Mouse (Mus musculus): ENCODE results near the gene Smpd3. TPM values are rescaled to one million over a fixed set of nuclear protein-coding genes. Genes with fewer than 3 reads are reported as not detected.

Smpd3 gene
- polyA plus RNA-seq, 1 experiment from 2014 or later, result 11.8 TPM

GRCm38 (mm10) chr8:106278367-106279042 lies 59.3 kb downstream of the Smpd3 start:
- Histone ChIP-seq H3K4me1 (no peaks in the 10 kb centered on the region), H3K36me3 (no peaks in the 10 kb centered on the region), H3K9ac (no peak overlapping the region), H3K4me3 (no peak overlapping the region), H3K27me3 (no peaks in the 10 kb centered on the region; the same call in 1 of the 2 replicates), H3K9me3 (no peaks in the 10 kb centered on the region), H3K4me2 (replicated peaks) (no peak overlapping the region), H3K27ac (no peak overlapping the region)
- WGBS, result 72% methylated on average over 11 of the region's 11 CpGs
- no peak for ATAC-seq (ENCODE audit: low FRiP score, low read depth)

GRCm38 (mm10) chr8:106276709-106277317 lies 61.0 kb downstream of the Smpd3 start:
- Histone ChIP-seq H3K9me3 (no peaks in the 10 kb centered on the region), H3K4me3 (no peak overlapping the region), H3K4me1 (peaks cover under 1% of the 10 kb centered on the region; the same call in 1 of the 2 replicates), H3K9ac (no peak overlapping the region), H3K4me2 (replicated peaks) (no peak overlapping the region), H3K27ac (no peak overlapping the region), H3K36me3 (no peaks in the 10 kb centered on the region), H3K27me3 (no peaks in the 10 kb centered on the region; the same call in 1 of the 2 replicates)
- ATAC-seq (ENCODE audit: low FRiP score, low read depth), result no peak
- 85% methylated on average over 5 of the region's 5 CpGs for WGBS

- Histone ChIP-seq H3K27me3 (no peaks in the 10 kb centered on the region), H3K9ac (no peak overlapping the region), H3K9me3 (no peaks in the 10 kb centered on the region), H3K27ac (no peak overlapping the region), H3K4me1 (peaks cover 22% of the 10 kb centered on the region), H3K4me2 (replicated peaks) (no peak overlapping the region), H3K4me3 (no peak overlapping the region), H3K36me3 (no peaks in the 10 kb centered on the region)
- ATAC-seq (ENCODE audit: low FRiP score, low read depth), result no peak
- 82% methylated on average over 3 of the region's 3 CpGs for WGBS
Observed at GRCm38 (mm10) chr8:106273468-106273867, 64.3 kb downstream of the Smpd3 start.

GRCm38 (mm10) chr8:106271378-106271777 lies 66.4 kb downstream of the Smpd3 start:
- peaks cover 22% of the 10 kb centered on the region for H3K4me1 ChIP-seq
- H3K9me3 ChIP-seq, result no peaks in the 10 kb centered on the region
- H3K36me3 ChIP-seq, result no peaks in the 10 kb centered on the region
- no peaks in the 10 kb centered on the region for H3K27me3 ChIP-seq
- H3K4me3 ChIP-seq, result no peak overlapping the region
- no peak overlapping the region for H3K27ac ChIP-seq
- H3K4me2 ChIP-seq (replicated peaks), result no peak overlapping the region
- ATAC-seq (ENCODE audit: low FRiP score, low read depth), result no peak
- no peak overlapping the region for H3K9ac ChIP-seq
- 55% methylated on average over 4 of the region's 4 CpGs for WGBS

- no peak overlapping the region; the same call in 1 of the 2 replicates for H3K27ac ChIP-seq
- H3K9me3 ChIP-seq, result no peaks in the 10 kb centered on the region
- no peaks in the 10 kb centered on the region for H3K27me3 ChIP-seq
- no peaks in the 10 kb centered on the region for H3K36me3 ChIP-seq
- H3K4me1 ChIP-seq, result peaks cover 22% of the 10 kb centered on the region
- 0 out of 2 replicates have a peak, but pooled peaks have one; percentile 54 for ATAC-seq (ENCODE audit: low FRiP score, low read depth)
- H3K9ac ChIP-seq, result 0 out of 2 replicates have a peak overlapping the region, but pooled peaks have one; percentile 31
- no peak overlapping the region for H3K4me2 ChIP-seq (replicated peaks)
- WGBS, result 6% methylated on average over 5 of the region's 5 CpGs
- H3K4me3 ChIP-seq, result no peak overlapping the region
Observed at GRCm38 (mm10) chr8:106270804-106271203, 67.0 kb downstream of the Smpd3 start.

GRCm38 (mm10) chr8:106268710-106269346 lies 69.0 kb downstream of the Smpd3 start:
- no peak overlapping the region for H3K27ac ChIP-seq
- 63% methylated on average over 5 of the region's 5 CpGs for WGBS
- H3K4me2 ChIP-seq (replicated peaks), result no peak overlapping the region
- H3K4me3 ChIP-seq, result no peak overlapping the region
- ATAC-seq (ENCODE audit: low FRiP score, low read depth), result no peak
- no peaks in the 10 kb centered on the region for H3K27me3 ChIP-seq
- H3K9ac ChIP-seq, result no peak overlapping the region
- H3K9me3 ChIP-seq, result no peaks in the 10 kb centered on the region
- H3K4me1 ChIP-seq, result peaks cover 22% of the 10 kb centered on the region
- no peaks in the 10 kb centered on the region for H3K36me3 ChIP-seq

- no peak overlapping the region for H3K27ac ChIP-seq
- H3K4me3 ChIP-seq, result no peak overlapping the region
- ATAC-seq (ENCODE audit: low FRiP score, low read depth), result no peak
- peaks cover 12% of the 10 kb centered on the region for H3K4me1 ChIP-seq
- H3K9me3 ChIP-seq, result no peaks in the 10 kb centered on the region
- no peaks in the 10 kb centered on the region for H3K27me3 ChIP-seq
- no peak overlapping the region for H3K4me2 ChIP-seq (replicated peaks)
- no peak overlapping the region for H3K9ac ChIP-seq
- H3K36me3 ChIP-seq, result no peaks in the 10 kb centered on the region
- WGBS, result 88% methylated on average over 17 of the region's 17 CpGs
Observed at GRCm38 (mm10) chr8:106265398-106265797, 72.4 kb downstream of the Smpd3 start.

GRCm38 (mm10) chr8:106263928-106264327 lies 73.9 kb downstream of the Smpd3 start:
- H3K36me3 ChIP-seq, result peaks cover 7% of the 10 kb centered on the region; the same call in 1 of the 2 replicates
- ATAC-seq (ENCODE audit: low FRiP score, low read depth), result no peak
- no peaks in the 10 kb centered on the region for H3K27me3 ChIP-seq
- no peak overlapping the region for H3K9ac ChIP-seq
- H3K9me3 ChIP-seq, result no peaks in the 10 kb centered on the region
- no peak overlapping the region for H3K27ac ChIP-seq
- H3K4me1 ChIP-seq, result 0 out of 2 replicates have a peak, but pooled peaks cover 3% of the 10 kb centered on the region
- WGBS, result 92% methylated on average over 4 of the region's 4 CpGs
- H3K4me2 ChIP-seq (replicated peaks), result no peak overlapping the region
- H3K4me3 ChIP-seq, result no peak overlapping the region

GRCm38 (mm10) chr8:106262343-106262742 lies 75.4 kb downstream of the Smpd3 start:
- no peaks in the 10 kb centered on the region for H3K9me3 ChIP-seq
- H3K27me3 ChIP-seq, result no peaks in the 10 kb centered on the region
- 0 out of 2 replicates have a peak, but pooled peaks cover 3% of the 10 kb centered on the region for H3K4me1 ChIP-seq
- 71% methylated on average over 5 of the region's 5 CpGs for WGBS
- H3K4me2 ChIP-seq (replicated peaks), result no peak overlapping the region
- no peak for ATAC-seq (ENCODE audit: low FRiP score, low read depth)
- H3K36me3 ChIP-seq, result peaks cover 14% of the 10 kb centered on the region
- H3K27ac ChIP-seq, result no peak overlapping the region
- no peak overlapping the region for H3K4me3 ChIP-seq
- H3K9ac ChIP-seq, result no peak overlapping the region

GRCm38 (mm10) chr8:106260894-106261293 lies 76.9 kb downstream of the Smpd3 start:
- no peaks in the 10 kb centered on the region for H3K27me3 ChIP-seq
- ATAC-seq (ENCODE audit: low FRiP score, low read depth), result no peak
- WGBS, result 83% methylated on average over 4 of the region's 4 CpGs
- H3K9ac ChIP-seq, result no peak overlapping the region
- peaks cover 14% of the 10 kb centered on the region for H3K36me3 ChIP-seq
- H3K9me3 ChIP-seq, result no peaks in the 10 kb centered on the region
- no peak overlapping the region for H3K4me2 ChIP-seq (replicated peaks)
- H3K4me3 ChIP-seq, result no peak overlapping the region
- H3K4me1 ChIP-seq, result 0 out of 2 replicates have a peak, but pooled peaks cover 3% of the 10 kb centered on the region
- no peak overlapping the region for H3K27ac ChIP-seq

- no peak for ATAC-seq (ENCODE audit: low FRiP score, low read depth)
- H3K27ac ChIP-seq, result no peak overlapping the region
- H3K36me3 ChIP-seq, result peaks cover 17% of the 10 kb centered on the region
- no peak overlapping the region for H3K4me3 ChIP-seq
- 0 out of 2 replicates have a peak, but pooled peaks cover 3% of the 10 kb centered on the region for H3K4me1 ChIP-seq
- 88% methylated on average over 10 of the region's 10 CpGs for WGBS
- H3K27me3 ChIP-seq, result no peaks in the 10 kb centered on the region
- no peaks in the 10 kb centered on the region for H3K9me3 ChIP-seq
- no peak overlapping the region for H3K9ac ChIP-seq
- H3K4me2 ChIP-seq (replicated peaks), result no peak overlapping the region
Observed at GRCm38 (mm10) chr8:106259579-106260255, 78.1 kb downstream of the Smpd3 start.

GRCm38 (mm10) chr8:106258169-106258568 lies 79.6 kb downstream of the Smpd3 start:
- Histone ChIP-seq H3K9me3 (no peaks in the 10 kb centered on the region), H3K4me1 (0 out of 2 replicates have a peak, but pooled peaks cover 3% of the 10 kb centered on the region), H3K4me2 (replicated peaks) (no peak overlapping the region), H3K27ac (no peak overlapping the region), H3K4me3 (no peak overlapping the region), H3K36me3 (peaks cover 29% of the 10 kb centered on the region), H3K9ac (no peak overlapping the region), H3K27me3 (no peaks in the 10 kb centered on the region)
- WGBS, result 48% methylated on average over 1 of the region's 1 CpGs
- no peak for ATAC-seq (ENCODE audit: low FRiP score, low read depth)
